Mouse (Mus musculus): Measurements from ENCODE around the gene Myom3. TPM values are rescaled to one million over a fixed set of nuclear protein-coding genes. Genes with fewer than 3 reads are reported as not detected.

The Myom3 gene
- polyA plus RNA-seq, 1 experiment from 2014 or later, result 0.05 TPM

DNA sequence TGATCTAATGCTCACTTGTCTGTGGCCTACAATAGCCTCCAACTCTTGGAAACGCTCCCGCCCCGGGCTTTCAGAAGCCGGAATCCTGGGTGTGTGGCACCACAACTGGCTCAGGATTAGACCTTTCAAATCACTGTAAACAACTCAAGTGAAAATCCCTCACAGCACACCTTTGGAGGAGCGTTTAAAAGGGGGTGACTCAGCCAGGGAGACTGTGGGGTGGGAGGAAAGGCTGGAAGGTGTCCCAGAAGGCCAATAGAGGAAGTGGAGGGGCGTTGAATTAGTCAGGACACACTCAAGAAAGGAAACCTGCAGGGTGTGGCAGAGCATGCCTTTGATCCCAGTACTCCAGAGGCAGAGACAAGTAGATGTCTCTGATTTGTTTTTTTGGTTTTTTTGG lies 84.9 kb downstream of the Myom3 start:
- H3K9ac ChIP-seq (ENCODE audit: low read length), result no peak overlapping the region
- no peak overlapping the region for H3K27ac ChIP-seq (replicated peaks; ENCODE audit: low read depth, low read length)
- no peaks in the 10 kb centered on the region for H3K9me3 ChIP-seq (ENCODE audit: control insufficient read depth, low read length)
- DNase-seq (ENCODE audit: low spot score) (no peak), ATAC-seq (ENCODE audit: insufficient number of reproducible peaks, low FRiP score, low TSS enrichment, low read depth) (no peak)
- no peak overlapping the region for H3K4me3 ChIP-seq (ENCODE audit: low read depth, low read length)
- H3K36me3 ChIP-seq (ENCODE audit: control insufficient read depth, insufficient read depth, low read length), result no peaks in the 10 kb centered on the region
- 89% methylated on average over 6 of the region's 6 CpGs for WGBS
- H3K27me3 ChIP-seq (ENCODE audit: control insufficient read depth, insufficient read depth, low read length), result no peaks in the 10 kb centered on the region
- H3K4me2 ChIP-seq (ENCODE audit: low read depth, severe bottlenecking), result no peak overlapping the region
- no peaks in the 10 kb centered on the region for H3K4me1 ChIP-seq (ENCODE audit: control insufficient read depth, insufficient read depth, low read length)

- Histone ChIP-seq H3K9me3 (ENCODE audit: control insufficient read depth, low read length) (no peaks in the 10 kb centered on the region), H3K27me3 (ENCODE audit: control insufficient read depth, insufficient read depth, low read length) (no peaks in the 10 kb centered on the region), H3K4me3 (ENCODE audit: low read depth, low read length) (no peak overlapping the region), H3K4me2 (ENCODE audit: low read depth, severe bottlenecking) (no peak overlapping the region), H3K9ac (ENCODE audit: low read length) (no peak overlapping the region), H3K36me3 (ENCODE audit: control insufficient read depth, insufficient read depth, low read length) (no peaks in the 10 kb centered on the region), H3K4me1 (ENCODE audit: control insufficient read depth, insufficient read depth, low read length) (no peaks in the 10 kb centered on the region), H3K27ac (replicated peaks; ENCODE audit: low read depth, low read length) (no peak overlapping the region)
- ATAC-seq (ENCODE audit: insufficient number of reproducible peaks, low FRiP score, low TSS enrichment, low read depth) (no peak), DNase-seq (ENCODE audit: low spot score) (no peak)
- WGBS, result 73% methylated on average over 5 of the region's 5 CpGs
Observed at GRCm38 (mm10) chr4:135847581-135847980, 88.1 kb downstream of the Myom3 start.

GRCm38 (mm10) chr4:135850411-135851095 lies 91.0 kb downstream of the Myom3 start:
- Histone ChIP-seq H3K27me3 (ENCODE audit: control insufficient read depth, insufficient read depth, low read length) (no peaks in the 10 kb centered on the region), H3K27ac (replicated peaks; ENCODE audit: low read depth, low read length) (no peak overlapping the region), H3K9ac (ENCODE audit: low read length) (no peak overlapping the region), H3K36me3 (ENCODE audit: control insufficient read depth, insufficient read depth, low read length) (no peaks in the 10 kb centered on the region), H3K4me1 (ENCODE audit: control insufficient read depth, insufficient read depth, low read length) (no peaks in the 10 kb centered on the region), H3K9me3 (ENCODE audit: control insufficient read depth, low read length) (no peaks in the 10 kb centered on the region), H3K4me3 (ENCODE audit: low read depth, low read length) (no peak overlapping the region), H3K4me2 (ENCODE audit: low read depth, severe bottlenecking) (no peak overlapping the region)
- DNase-seq (ENCODE audit: low spot score) (no peak), ATAC-seq (ENCODE audit: insufficient number of reproducible peaks, low FRiP score, low TSS enrichment, low read depth) (no peak)
- WGBS, result 48% methylated on average over 13 of the region's 13 CpGs

DNA sequence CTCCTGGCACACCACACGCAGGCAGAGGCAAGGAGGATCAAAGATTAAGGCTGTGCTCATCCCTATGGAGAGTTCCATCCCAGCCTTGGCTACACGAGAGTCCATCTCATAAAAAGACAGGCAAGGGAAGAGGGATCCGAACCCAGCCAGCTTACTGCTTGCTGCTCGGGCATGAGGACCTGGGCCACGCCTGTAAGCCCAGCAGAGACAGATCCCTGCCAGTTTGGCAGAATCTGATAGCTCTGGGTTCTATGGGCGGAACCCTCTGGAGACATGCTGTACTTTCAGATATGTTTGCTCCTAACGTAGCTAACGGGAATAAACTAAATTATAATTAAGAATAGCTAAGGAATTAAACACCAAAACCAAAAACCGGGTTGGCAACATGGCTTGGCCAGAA lies 92.4 kb downstream of the Myom3 start:
- no peak overlapping the region for H3K9ac ChIP-seq (ENCODE audit: low read length)
- H3K27ac ChIP-seq (replicated peaks; ENCODE audit: low read depth, low read length), result no peak overlapping the region
- H3K9me3 ChIP-seq (ENCODE audit: control insufficient read depth, low read length), result no peaks in the 10 kb centered on the region
- H3K27me3 ChIP-seq (ENCODE audit: control insufficient read depth, insufficient read depth, low read length), result no peaks in the 10 kb centered on the region
- 87% methylated on average over 9 of the region's 9 CpGs for WGBS
- ATAC-seq (ENCODE audit: insufficient number of reproducible peaks, low FRiP score, low TSS enrichment, low read depth) (no peak), DNase-seq (ENCODE audit: low spot score) (no peak)
- H3K36me3 ChIP-seq (ENCODE audit: control insufficient read depth, insufficient read depth, low read length), result no peaks in the 10 kb centered on the region
- H3K4me2 ChIP-seq (ENCODE audit: low read depth, severe bottlenecking), result no peak overlapping the region
- no peaks in the 10 kb centered on the region for H3K4me1 ChIP-seq (ENCODE audit: control insufficient read depth, insufficient read depth, low read length)
- H3K4me3 ChIP-seq (ENCODE audit: low read depth, low read length), result no peak overlapping the region

- 96% methylated on average over 14 of the region's 14 CpGs for WGBS
- Histone ChIP-seq H3K4me2 (ENCODE audit: low read depth, severe bottlenecking) (no peak overlapping the region), H3K27ac (replicated peaks; ENCODE audit: low read depth, low read length) (no peak overlapping the region), H3K9me3 (ENCODE audit: control insufficient read depth, low read length) (no peaks in the 10 kb centered on the region), H3K36me3 (ENCODE audit: control insufficient read depth, insufficient read depth, low read length) (no peaks in the 10 kb centered on the region), H3K4me3 (ENCODE audit: low read depth, low read length) (no peak overlapping the region), H3K9ac (ENCODE audit: low read length) (peak overlapping the region; percentile 99), H3K27me3 (ENCODE audit: control insufficient read depth, insufficient read depth, low read length) (no peaks in the 10 kb centered on the region), H3K4me1 (ENCODE audit: control insufficient read depth, insufficient read depth, low read length) (0 out of 2 replicates have a peak, but pooled peaks cover 3% of the 10 kb centered on the region)
- ATAC-seq (ENCODE audit: insufficient number of reproducible peaks, low FRiP score, low TSS enrichment, low read depth), result no peak
- DNase-seq (ENCODE audit: low spot score), result no peak
Observed at GRCm38 (mm10) chr4:135853987-135854546, 94.6 kb downstream of the Myom3 start.

DNA sequence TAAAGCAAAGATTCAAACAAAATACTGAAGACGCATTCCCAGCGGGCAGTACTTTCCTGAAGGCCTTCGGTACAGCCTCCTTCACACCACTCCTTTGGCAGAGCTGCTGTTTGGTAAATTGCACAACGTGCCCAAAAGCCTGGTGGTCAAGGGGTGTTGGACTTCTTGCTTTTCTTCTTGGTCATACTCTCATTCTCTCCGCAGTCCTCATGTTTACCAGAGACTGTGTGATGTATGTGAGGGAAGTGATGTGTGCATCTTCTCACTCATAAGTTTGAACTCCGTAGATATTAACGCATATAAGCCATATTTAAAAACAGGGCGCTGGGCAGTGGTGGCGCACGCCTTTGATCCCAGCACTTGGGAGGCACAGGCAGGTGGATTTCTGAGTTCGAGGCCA lies 95.1 kb downstream of the Myom3 start:
- Histone ChIP-seq H3K27me3 (ENCODE audit: control insufficient read depth, insufficient read depth, low read length) (no peaks in the 10 kb centered on the region), H3K4me3 (ENCODE audit: low read depth, low read length) (no peak overlapping the region), H3K9ac (ENCODE audit: low read length) (peak overlapping the region; percentile 99), H3K4me1 (ENCODE audit: control insufficient read depth, insufficient read depth, low read length) (0 out of 2 replicates have a peak, but pooled peaks cover 3% of the 10 kb centered on the region), H3K4me2 (ENCODE audit: low read depth, severe bottlenecking) (peak overlapping the region; percentile 86), H3K9me3 (ENCODE audit: control insufficient read depth, low read length) (no peaks in the 10 kb centered on the region), H3K27ac (replicated peaks; ENCODE audit: low read depth, low read length) (peak overlapping the region; percentile 99; the same call in 1 of the 2 replicates), H3K36me3 (ENCODE audit: control insufficient read depth, insufficient read depth, low read length) (no peaks in the 10 kb centered on the region)
- ATAC-seq (ENCODE audit: insufficient number of reproducible peaks, low FRiP score, low TSS enrichment, low read depth) (no peak), DNase-seq (ENCODE audit: low spot score) (no peak)
- WGBS, result 76% methylated on average over 11 of the region's 11 CpGs

DNA sequence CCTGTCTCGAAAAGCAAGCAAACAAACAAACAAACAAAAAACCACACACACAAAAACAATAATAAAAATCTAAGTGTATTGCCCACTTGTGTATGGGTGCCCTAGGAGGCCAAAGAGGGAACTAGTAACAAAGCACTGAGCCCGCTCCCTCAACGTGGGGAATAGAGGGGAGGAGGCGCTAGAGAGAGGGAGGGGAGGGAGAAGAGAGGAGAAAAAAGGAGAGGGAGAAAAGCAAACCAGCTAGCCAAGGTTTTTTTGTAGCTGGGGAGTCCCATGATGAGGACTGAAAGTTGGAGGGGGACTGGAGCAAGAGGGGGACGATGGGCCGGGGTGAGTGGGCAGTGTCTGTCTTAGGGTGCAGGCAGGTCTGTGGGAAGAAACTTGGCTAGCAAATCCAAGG lies 95.6 kb downstream of the Myom3 start:
- H3K27ac ChIP-seq (replicated peaks; ENCODE audit: low read depth, low read length), result peak overlapping the region; percentile 99
- H3K36me3 ChIP-seq (ENCODE audit: control insufficient read depth, insufficient read depth, low read length), result no peaks in the 10 kb centered on the region
- 0 out of 2 replicates have a peak, but pooled peaks cover 3% of the 10 kb centered on the region for H3K4me1 ChIP-seq (ENCODE audit: control insufficient read depth, insufficient read depth, low read length)
- peak overlapping the region; percentile 86 for H3K4me2 ChIP-seq (ENCODE audit: low read depth, severe bottlenecking)
- H3K4me3 ChIP-seq (ENCODE audit: low read depth, low read length), result peak overlapping the region; percentile 72
- DNase-seq (ENCODE audit: low spot score), result peak; percentile 66
- 12% methylated on average over 6 of the region's 6 CpGs for WGBS
- no peaks in the 10 kb centered on the region for H3K27me3 ChIP-seq (ENCODE audit: control insufficient read depth, insufficient read depth, low read length)
- H3K9me3 ChIP-seq (ENCODE audit: control insufficient read depth, low read length), result no peaks in the 10 kb centered on the region
- ATAC-seq (ENCODE audit: insufficient number of reproducible peaks, low FRiP score, low TSS enrichment, low read depth), result no peak
- peak overlapping the region; percentile 99 for H3K9ac ChIP-seq (ENCODE audit: low read length)

GRCm38 (mm10) chr4:135855536-135856222 lies 96.2 kb downstream of the Myom3 start, which contains the start of gene Srsf10:
Gene Srsf10 (plus strand): TSS chr4:135855747.
- no peaks in the 10 kb centered on the region for H3K9me3 ChIP-seq (ENCODE audit: control insufficient read depth, low read length)
- H3K4me3 ChIP-seq (ENCODE audit: low read depth, low read length), result peak within 1 kb of the TSS; percentile 72
- DNase-seq (ENCODE audit: low spot score) (peak; percentile 99), ATAC-seq (ENCODE audit: insufficient number of reproducible peaks, low FRiP score, low TSS enrichment, low read depth) (peak; percentile 95)
- under 1% methylated on average over 61 of the region's 67 CpGs for WGBS
- H3K9ac ChIP-seq (ENCODE audit: low read length), result peak within 1 kb of the TSS; percentile 99
- no peaks in the 10 kb centered on the region for H3K36me3 ChIP-seq (ENCODE audit: control insufficient read depth, insufficient read depth, low read length)
- H3K4me1 ChIP-seq (ENCODE audit: control insufficient read depth, insufficient read depth, low read length), result 0 out of 2 replicates have a peak, but pooled peaks cover 3% of the 10 kb centered on the region
- peak within 1 kb of the TSS; percentile 99 for H3K27ac ChIP-seq (replicated peaks; ENCODE audit: low read depth, low read length)
- peak within 1 kb of the TSS; percentile 86 for H3K4me2 ChIP-seq (ENCODE audit: low read depth, severe bottlenecking)
- H3K27me3 ChIP-seq (ENCODE audit: control insufficient read depth, insufficient read depth, low read length), result no peaks in the 10 kb centered on the region

All from limb, embryonic 11.5 days (tissue).